Mouse (Mus musculus): ENCODE results near the gene Rpl29.

DNA sequence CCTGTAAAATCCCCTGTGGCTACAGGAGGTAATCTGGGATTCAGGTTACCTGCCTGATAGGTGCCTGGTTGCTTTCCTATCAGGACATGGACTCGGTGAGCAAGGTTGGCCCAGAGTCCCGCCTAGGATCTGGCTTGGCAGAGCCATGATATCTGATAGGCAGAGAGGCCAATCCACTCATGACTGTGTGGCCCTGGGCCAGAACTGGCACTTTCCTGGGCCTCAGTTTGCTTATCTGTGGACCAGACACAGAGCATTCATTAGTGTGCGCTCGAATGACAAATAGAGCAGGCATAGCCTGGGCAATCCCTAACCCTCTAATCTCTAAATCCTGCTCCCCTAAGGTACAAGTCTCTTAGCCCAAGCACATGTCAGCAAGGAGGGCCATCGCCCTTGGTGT, 27.1 kb upstream of the Rpl29 start:
- no peak for TF ChIP-seq ZKSCAN1 (IDR thresholded peaks at IDR 0.05; ENCODE audit: borderline replicate concordance, low read depth, low read length)
- no peak for TF ChIP-seq NELFE (IDR thresholded peaks at IDR 0.05; ENCODE audit: low read depth, low read length)
- TF ChIP-seq USF1 (IDR thresholded peaks at IDR 0.05; ENCODE audit: low read depth, low read length): no peak
- no peak for TF ChIP-seq ZNF384 (IDR thresholded peaks at IDR 0.05; ENCODE audit: low read depth, low read length)
- TF ChIP-seq USF2 (conservative IDR thresholded peaks at IDR 0.05; ENCODE audit: low read depth, low read length): no peak
- TF ChIP-seq POLR2A (IDR thresholded peaks at IDR 0.05; ENCODE audit: low read depth, low read length): no peak
- no peak for TF ChIP-seq E2F4 (IDR thresholded peaks at IDR 0.05; ENCODE audit: insufficient replicate concordance, low read depth, low read length)
- TF ChIP-seq GABPA (IDR thresholded peaks at IDR 0.05; ENCODE audit: insufficient replicate concordance, low read depth, low read length): no peak
- TF ChIP-seq PAX5 (IDR thresholded peaks at IDR 0.05; ENCODE audit: low read length): no peak
- TF ChIP-seq KAT2A (IDR thresholded peaks at IDR 0.05; ENCODE audit: insufficient replicate concordance, low read length): no peak
- TF ChIP-seq RCOR1 (conservative IDR thresholded peaks at IDR 0.05; ENCODE audit: low read depth, low read length): no peak
- TF ChIP-seq MAX (IDR thresholded peaks at IDR 0.05; ENCODE audit: low read length): no peak

All from CH12.LX (cell line).